Mouse (Mus musculus) embryonic facial prominence, embryonic 10.5 days (tissue): ENCODE results near the gene Pdk2. TPM values are rescaled to one million over a fixed set of nuclear protein-coding genes. Genes with fewer than 3 reads are reported as not detected.

ENCODE experiments used
- DNase-seq: peaks from one replicate; pipeline ENCODE4 v3.0.0-alpha.2; 2017; ENCODE audit warnings: low spot score
- H3K27ac ChIP-seq: fragments of 300-500 bp; sonication (generic); replicated peaks from 2 replicates; pipeline ENCODE4 v1.5.1; 2016; ENCODE audit warnings: mild to moderate bottlenecking
- H3K27me3 ChIP-seq: fragments of 300-500 bp; sonication (generic); replicated peaks from 2 replicates; pipeline ENCODE4 v1.6.1; 2016; ENCODE audit warnings: low read depth, mild to moderate bottlenecking; ENCODE audit not compliant: poor library complexity, severe bottlenecking
- H3K36me3 ChIP-seq: fragments of 300-500 bp; sonication (generic); replicated peaks from 2 replicates; pipeline ENCODE4 v1.6.1; 2016; ENCODE audit warnings: mild to moderate bottlenecking, moderate library complexity
- H3K4me1 ChIP-seq: fragments of 300-500 bp; sonication (generic); 2 replicates; pipeline ENCODE4 v1.6.1; 2016
- H3K4me3 ChIP-seq: fragments of 300-500 bp; sonication (generic); 2 replicates; pipeline ENCODE4 v1.5.1; 2016; ENCODE audit warnings: mild to moderate bottlenecking, moderate library complexity
- H3K9me3 ChIP-seq: fragments of 300-500 bp; sonication (generic); 2 replicates; pipeline ENCODE4 v1.6.1; 2016; ENCODE audit warnings: mild to moderate bottlenecking
- WGBS: fragments of 180-500 bp; shearing (Covaris S2); methylation state at CpG from one replicate; pipeline ENCODE4 v1.1.7; 2016; 5-methylcytosine and 5-hydroxymethylcytosine counted together
- polyA plus RNA-seq: library from polyadenylated mRNA; unstranded; fragments of >200 nt; fragmentation: Nextera tagmentation; extraction: Ambion mirVana; gene quantifications from 2 replicates; pipeline ENCODE4 v1.2.1, GENCODE M21; 2016

Gene Pdk2
- polyA plus RNA-seq: 12.9 and 16.0 TPM in 2 replicates

DNA sequence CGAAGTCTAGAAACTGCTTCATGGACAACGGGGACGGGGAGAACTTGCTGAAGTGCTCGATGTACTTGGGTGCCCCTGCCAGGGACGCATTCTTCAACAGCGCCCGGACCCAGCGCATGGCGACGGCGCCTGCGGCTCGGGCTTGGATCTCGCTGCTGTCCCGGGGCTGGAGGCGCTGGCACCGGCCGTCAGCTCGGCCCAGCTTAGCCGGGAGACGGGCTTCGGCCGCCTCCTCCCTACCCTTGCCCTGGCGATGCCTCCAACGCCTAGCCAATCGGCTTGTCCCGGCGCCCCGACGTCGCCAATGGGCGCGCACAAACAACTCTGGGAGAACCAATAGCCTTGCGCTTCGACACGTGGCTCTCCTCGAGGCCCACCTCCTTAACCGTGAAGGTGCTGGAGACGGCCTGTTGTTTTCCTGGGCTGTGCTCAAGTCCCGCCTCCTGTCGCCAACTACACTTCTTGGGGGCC, at the start of gene Pdk2:
Gene Pdk2 (minus strand): TSS at position 216 of the 471 bp plus-strand sequence.
- Histone ChIP-seq H3K9me3 (no peaks in the 10 kb centered on the region), H3K4me1 (peaks cover 35% of the 10 kb centered on the region), H3K4me3 (peak within 1 kb of the TSS; percentile 85), H3K27ac (peak within 1 kb of the TSS; percentile 81), H3K36me3 (peaks cover 9% of the 10 kb centered on the region), H3K27me3 (peaks cover 18% of the 10 kb centered on the region)
- WGBS: under 1% methylated on average over 41 of the region's 41 CpGs
- DNase-seq: peak; percentile 97

- WGBS: 71% methylated on average over 16 of the region's 16 CpGs
Measured at GRCm38 (mm10) chr11:95088857-95089779, 48.0 kb upstream of the Pdk2 start.

GRCm38 (mm10) chr11:95088286-95088685, 47.1 kb upstream of the Pdk2 start:
- Histone ChIP-seq H3K27ac (no peak overlapping the region; the same call in 1 of the 2 replicates), H3K4me1 (peaks cover 54% of the 10 kb centered on the region), H3K9me3 (no peaks in the 10 kb centered on the region), H3K4me3 (no peak overlapping the region), H3K27me3 (no peaks in the 10 kb centered on the region), H3K36me3 (no peaks in the 10 kb centered on the region)
- 56% methylated on average over 7 of the region's 7 CpGs for WGBS
- no peak for DNase-seq

More at GRCm38 (mm10) chr11:95088857-95089779, 48.0 kb upstream of the Pdk2 start:
- Histone ChIP-seq H3K36me3 (no peaks in the 10 kb centered on the region), H3K9me3 (no peaks in the 10 kb centered on the region), H3K4me1 (peaks cover 50% of the 10 kb centered on the region), H3K27ac (peak overlapping the region; percentile 21; the same call in 1 of the 2 replicates), H3K4me3 (no peak overlapping the region), H3K27me3 (no peaks in the 10 kb centered on the region)
- DNase-seq: no peak

DNA sequence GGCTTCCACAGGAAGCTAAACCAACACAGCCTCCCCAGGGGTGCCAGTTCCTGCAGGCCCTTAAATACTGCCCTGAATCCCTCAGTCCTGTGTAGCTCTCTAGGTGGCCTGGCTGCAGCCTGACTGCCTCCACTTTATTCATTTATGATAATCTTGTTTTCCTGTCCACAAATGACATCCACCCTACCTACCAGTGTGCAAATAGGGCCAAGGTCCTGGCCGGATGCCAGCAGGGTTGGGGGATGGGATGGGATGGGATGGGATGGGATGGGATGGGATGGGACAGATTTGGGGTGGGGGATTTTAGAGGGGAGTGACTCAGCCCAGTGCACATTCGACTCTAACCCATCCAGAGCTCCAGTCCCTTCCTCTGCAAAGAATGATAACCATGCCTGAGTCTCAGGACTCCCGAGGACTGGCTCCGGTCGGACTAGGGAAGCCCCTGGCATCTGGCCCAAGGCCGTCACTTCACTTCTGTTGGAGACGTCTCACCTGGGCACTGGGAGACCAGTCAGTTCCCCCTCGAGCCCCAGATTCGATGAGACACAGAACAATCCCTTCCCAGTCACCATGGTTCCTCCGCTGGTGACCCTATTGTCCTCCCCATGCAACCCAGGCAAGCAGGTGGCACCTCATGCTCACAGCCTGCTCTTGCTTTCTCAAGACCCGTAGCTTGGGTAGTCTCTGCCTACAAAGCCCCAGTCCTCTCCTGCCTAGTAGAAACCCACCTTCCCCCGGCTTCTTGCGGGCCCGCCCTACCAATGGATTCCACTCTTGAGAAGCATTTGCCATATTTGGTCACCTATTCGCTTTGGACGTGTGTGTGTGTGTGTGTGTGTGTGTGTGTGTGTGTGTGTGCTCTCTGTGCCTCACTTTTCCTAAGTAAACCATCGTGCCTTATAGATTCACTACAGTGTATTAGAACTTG, 46.4 kb upstream of the Pdk2 start:
- Histone ChIP-seq H3K27me3 (no peaks in the 10 kb centered on the region), H3K36me3 (no peaks in the 10 kb centered on the region), H3K27ac (peak overlapping the region; percentile 8; the same call in 1 of the 2 replicates), H3K4me1 (peaks cover 54% of the 10 kb centered on the region), H3K9me3 (no peaks in the 10 kb centered on the region), H3K4me3 (no peak overlapping the region)
- 75% methylated on average over 17 of the region's 17 CpGs for whole genome bisulfite sequencing
- no peak for DNase-seq

- no peaks in the 10 kb centered on the region for H3K27me3 ChIP-seq
- H3K9me3 ChIP-seq: no peaks in the 10 kb centered on the region
- H3K4me3 ChIP-seq: peak overlapping the region; percentile 1; the same call in 1 of the 2 replicates
- peaks cover 54% of the 10 kb centered on the region for H3K4me1 ChIP-seq
- 51% methylated on average over 5 of the region's 5 CpGs for WGBS
- no peak for DNase-seq
- peak overlapping the region; percentile 63 for H3K27ac ChIP-seq
- H3K36me3 ChIP-seq: no peaks in the 10 kb centered on the region
Measured at GRCm38 (mm10) chr11:95086229-95086628, 45.1 kb upstream of the Pdk2 start.

DNA sequence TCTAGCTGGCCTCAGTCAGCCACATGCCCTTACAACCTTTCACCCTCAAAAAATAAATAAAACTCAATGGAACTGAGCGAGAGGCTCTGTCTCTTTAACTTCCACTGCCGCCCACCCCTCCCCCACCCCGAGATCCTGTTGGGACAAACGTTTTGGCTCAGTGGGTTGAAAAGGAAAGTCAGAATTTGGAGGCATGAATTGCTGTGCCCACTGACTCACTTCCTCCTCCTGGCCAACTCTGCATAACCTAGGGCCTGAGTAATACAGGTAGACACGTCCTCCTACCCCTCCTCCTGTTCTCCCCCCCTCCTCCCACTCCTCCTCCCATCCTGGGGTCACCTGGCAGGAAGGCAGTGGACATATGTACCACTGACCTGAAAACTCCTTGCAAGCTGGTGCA, 44.6 kb upstream of the Pdk2 start:
- whole genome bisulfite sequencing: 12% methylated on average over 5 of the region's 5 CpGs
- H3K27ac ChIP-seq: peak overlapping the region; percentile 63

GRCm38 (mm10) chr11:95084811-95085382, 43.7 kb upstream of the Pdk2 start:
- H3K9me3 ChIP-seq: no peaks in the 10 kb centered on the region
- H3K4me3 ChIP-seq: no peak overlapping the region
- 28% methylated on average over 5 of the region's 5 CpGs for WGBS
- peak; percentile 50 for DNase-seq
- H3K4me1 ChIP-seq: peaks cover 67% of the 10 kb centered on the region
- H3K27ac ChIP-seq: no peak overlapping the region
- H3K27me3 ChIP-seq: peaks cover 4% of the 10 kb centered on the region; the same call in 1 of the 2 replicates
- H3K36me3 ChIP-seq: no peaks in the 10 kb centered on the region

More for the DNA sequence above, 44.6 kb upstream of the Pdk2 start:
- Histone ChIP-seq H3K27me3 (no peaks in the 10 kb centered on the region), H3K4me3 (peak overlapping the region; percentile 1; the same call in 1 of the 2 replicates), H3K4me1 (peaks cover 59% of the 10 kb centered on the region), H3K9me3 (no peaks in the 10 kb centered on the region), H3K36me3 (no peaks in the 10 kb centered on the region)
- DNase-seq: no peak

DNA sequence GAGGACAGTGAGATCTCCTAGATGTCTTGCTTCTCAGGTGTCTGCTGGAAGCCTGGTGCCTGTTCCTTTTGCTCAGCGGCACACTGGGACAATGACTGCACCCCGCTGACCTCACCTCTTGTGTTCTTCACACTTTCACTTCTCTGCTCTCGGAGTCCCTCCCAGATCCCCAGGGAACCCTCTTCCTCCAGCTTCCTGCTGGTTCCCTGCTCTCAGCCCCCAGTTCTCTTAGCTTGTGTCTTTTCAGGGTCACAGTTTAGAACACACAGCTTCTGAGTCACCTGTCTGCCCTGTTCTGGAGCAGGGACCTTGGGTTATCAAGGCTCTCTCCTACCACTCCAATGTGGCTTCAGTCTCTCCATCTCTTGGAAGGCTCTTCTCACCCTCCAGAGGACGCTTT, 43.0 kb upstream of the Pdk2 start:
- WGBS: 23% methylated on average over 4 of the region's 4 CpGs
- Histone ChIP-seq H3K4me1 (peaks cover 71% of the 10 kb centered on the region), H3K27ac (0 out of 2 replicates have a peak overlapping the region, but pooled peaks have one; percentile 1)

DNA sequence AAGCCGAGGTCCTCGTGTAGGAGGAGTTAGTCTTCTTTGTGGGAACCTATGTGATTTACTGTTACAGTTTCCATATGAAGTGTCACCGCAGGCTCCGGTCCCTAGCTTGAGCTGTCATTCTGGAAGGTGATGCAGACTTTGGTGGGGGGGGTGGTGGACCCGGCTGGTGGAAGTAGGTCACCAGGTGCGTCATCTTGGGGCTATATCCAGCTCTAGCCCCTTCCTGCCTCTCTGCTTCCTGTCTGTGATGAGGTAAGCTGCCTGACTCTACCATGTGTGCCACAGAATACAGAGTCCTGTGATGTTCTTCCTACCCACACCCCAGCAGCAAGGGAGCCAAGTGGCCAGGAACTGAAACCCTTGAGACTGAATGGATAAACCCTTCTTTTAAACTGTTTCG, 41.7 kb upstream of the Pdk2 start:
- 90% methylated on average over 7 of the region's 7 CpGs for WGBS
- Histone ChIP-seq H3K36me3 (no peaks in the 10 kb centered on the region), H3K9me3 (no peaks in the 10 kb centered on the region), H3K27ac (no peak overlapping the region), H3K27me3 (peaks cover 24% of the 10 kb centered on the region), H3K4me1 (peaks cover 71% of the 10 kb centered on the region), H3K4me3 (no peak overlapping the region)
- DNase-seq: no peak

More for the DNA sequence above, 43.0 kb upstream of the Pdk2 start:
- no peaks in the 10 kb centered on the region for H3K9me3 ChIP-seq
- H3K36me3 ChIP-seq: no peaks in the 10 kb centered on the region
- no peak for DNase-seq
- H3K4me3 ChIP-seq: no peak overlapping the region
- peaks cover 11% of the 10 kb centered on the region for H3K27me3 ChIP-seq

DNA sequence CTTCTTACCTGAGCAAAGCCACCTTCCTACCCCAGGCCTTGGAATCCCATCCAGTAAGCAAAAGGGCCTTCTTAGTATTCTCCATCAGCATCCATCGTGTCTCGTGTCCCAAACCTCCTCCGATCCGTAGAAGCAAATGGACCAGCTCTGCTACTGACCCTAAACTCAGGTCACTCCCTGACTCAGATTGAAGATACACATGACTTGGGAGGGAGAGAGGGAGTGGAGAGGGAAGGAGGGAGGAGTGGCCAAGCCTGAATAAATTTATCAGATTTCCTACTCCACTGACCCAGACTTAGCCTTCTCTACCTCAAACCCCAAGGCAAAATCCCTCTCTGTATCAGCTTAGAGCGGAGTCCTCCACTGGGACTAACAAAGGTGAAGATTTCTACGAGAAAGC, 39.6 kb upstream of the Pdk2 start:
- Histone ChIP-seq H3K27me3 (peaks cover 45% of the 10 kb centered on the region), H3K4me3 (no peak overlapping the region), H3K36me3 (no peaks in the 10 kb centered on the region), H3K27ac (no peak overlapping the region), H3K9me3 (no peaks in the 10 kb centered on the region), H3K4me1 (peaks cover 70% of the 10 kb centered on the region)
- WGBS: 82% methylated on average over 6 of the region's 6 CpGs
- no peak for DNase-seq

DNA sequence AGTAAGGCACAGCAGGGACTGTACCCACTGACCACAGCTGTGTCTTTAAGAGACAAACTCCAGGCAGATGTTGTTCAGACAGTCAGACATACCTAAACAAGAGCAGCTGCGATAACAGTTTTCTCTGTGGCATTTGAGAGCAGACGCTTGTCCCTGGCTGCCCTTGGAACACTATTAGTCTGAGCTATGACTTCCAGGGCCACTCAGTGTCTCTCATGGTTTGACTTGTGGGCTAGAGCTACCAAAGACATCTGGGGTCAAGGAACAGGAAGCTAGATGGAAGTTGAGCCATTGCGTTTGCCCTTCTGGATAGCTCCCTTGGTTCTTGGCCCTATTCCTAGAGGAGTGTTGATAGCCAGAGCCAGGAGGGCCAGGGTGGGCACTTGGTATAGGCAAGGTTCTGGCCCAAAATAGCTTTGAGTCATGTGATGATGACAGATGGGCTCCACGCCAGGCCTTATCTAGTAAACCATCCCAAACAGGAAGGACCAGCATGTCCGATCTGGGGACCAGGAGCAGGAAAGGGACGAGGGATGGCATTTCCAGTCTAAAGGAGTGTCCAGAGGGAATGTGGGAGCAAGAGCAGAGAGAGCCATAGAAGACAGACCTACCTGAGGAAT, 38.2 kb upstream of the Pdk2 start:
- Histone ChIP-seq H3K4me1 (peaks cover 73% of the 10 kb centered on the region), H3K36me3 (no peaks in the 10 kb centered on the region), H3K27me3 (peaks cover 59% of the 10 kb centered on the region), H3K4me3 (no peak overlapping the region), H3K27ac (peak overlapping the region; percentile 25; the same call in 1 of the 2 replicates), H3K9me3 (no peaks in the 10 kb centered on the region)
- WGBS: 68% methylated on average over 6 of the region's 6 CpGs
- DNase-seq: no peak
